Mouse (Mus musculus): Measurements from ENCODE around the gene Cdc42ep4. TPM values are rescaled to one million over a fixed set of nuclear protein-coding genes. Genes with fewer than 3 reads are reported as not detected.

Gene Cdc42ep4
- total RNA-seq, 1 experiment from 2014 or later = 82.7 TPM

GRCm38 (mm10) chr11:113778733-113779679 is 27.3 kb upstream of the Cdc42ep4 start:
- peak; percentile 64 for DNase-seq

GRCm38 (mm10) chr11:113777878-113778464 is 26.3 kb upstream of the Cdc42ep4 start:
- DNase-seq = no peak

GRCm38 (mm10) chr11:113776851-113777511 is 25.3 kb upstream of the Cdc42ep4 start:
- peak; percentile 79 for DNase-seq

- no peak for DNase-seq
Measured at GRCm38 (mm10) chr11:113774773-113775172, 23.1 kb upstream of the Cdc42ep4 start.

GRCm38 (mm10) chr11:113773191-113773590 is 21.5 kb upstream of the Cdc42ep4 start:
- peak; percentile 38 for DNase-seq

- no peak for DNase-seq
Measured at GRCm38 (mm10) chr11:113771187-113771586, 19.5 kb upstream of the Cdc42ep4 start.

GRCm38 (mm10) chr11:113768356-113768755 is 16.7 kb upstream of the Cdc42ep4 start:
- no peak for DNase-seq

- peak; percentile 53 for DNase-seq
Measured at GRCm38 (mm10) chr11:113767285-113767684, 15.6 kb upstream of the Cdc42ep4 start.

GRCm38 (mm10) chr11:113766284-113766985 is 14.8 kb upstream of the Cdc42ep4 start:
- DNase-seq = peak; percentile 52

GRCm38 (mm10) chr11:113764132-113764849 is 12.6 kb upstream of the Cdc42ep4 start:
- no peak for DNase-seq

GRCm38 (mm10) chr11:113763449-113763848 is 11.8 kb upstream of the Cdc42ep4 start:
- no peak for DNase-seq

GRCm38 (mm10) chr11:113762136-113762797 is 10.6 kb upstream of the Cdc42ep4 start:
- DNase-seq = peak; percentile 48

GRCm38 (mm10) chr11:113761646-113762045 is 10.0 kb upstream of the Cdc42ep4 start:
- no peak for DNase-seq

- peak; percentile 78 for DNase-seq
Measured at GRCm38 (mm10) chr11:113760476-113760875, 8.8 kb upstream of the Cdc42ep4 start.

GRCm38 (mm10) chr11:113758851-113759250 is 7.2 kb upstream of the Cdc42ep4 start:
- DNase-seq = peak; percentile 30

- peak; percentile 54 for DNase-seq
Measured at GRCm38 (mm10) chr11:113756578-113756977, 4.9 kb upstream of the Cdc42ep4 start.

GRCm38 (mm10) chr11:113755878-113756277 is 4.2 kb upstream of the Cdc42ep4 start:
- DNase-seq = no peak

- no peak for DNase-seq
Measured at GRCm38 (mm10) chr11:113754845-113755244, 3.2 kb upstream of the Cdc42ep4 start.

GRCm38 (mm10) chr11:113752685-113753430 is 1.2 kb upstream of the Cdc42ep4 start:
- no peak for DNase-seq

GRCm38 (mm10) chr11:113752158-113752661 is 529 bp upstream of the Cdc42ep4 start:
- DNase-seq = no peak

Measured in adrenal gland, postnatal 14 days (tissue).